Mouse (Mus musculus) fibroblast of lung, adult 2 months (primary cell): ENCODE measurements at regions not wholly inside any gene's neighbourhood (a gene's known extent, or its start where the extent isn't known, plus 50 kb on each side); places are given as distances from the start of the nearest gene placed in this dataset.

Source experiments
- DNase-seq: peaks from one replicate; pipeline ENCODE4 v3.0.0-alpha.2; 2011; ENCODE audit warnings: low read depth

GRCm38 (mm10) chr14:46706462-46706861 lies 53.9 kb upstream of the Cdkn3 start:
- no peak for DNase-seq

GRCm38 (mm10) chr14:46704316-46704751 lies 56.0 kb upstream of the Cdkn3 start:
- no peak for DNase-seq

DNA sequence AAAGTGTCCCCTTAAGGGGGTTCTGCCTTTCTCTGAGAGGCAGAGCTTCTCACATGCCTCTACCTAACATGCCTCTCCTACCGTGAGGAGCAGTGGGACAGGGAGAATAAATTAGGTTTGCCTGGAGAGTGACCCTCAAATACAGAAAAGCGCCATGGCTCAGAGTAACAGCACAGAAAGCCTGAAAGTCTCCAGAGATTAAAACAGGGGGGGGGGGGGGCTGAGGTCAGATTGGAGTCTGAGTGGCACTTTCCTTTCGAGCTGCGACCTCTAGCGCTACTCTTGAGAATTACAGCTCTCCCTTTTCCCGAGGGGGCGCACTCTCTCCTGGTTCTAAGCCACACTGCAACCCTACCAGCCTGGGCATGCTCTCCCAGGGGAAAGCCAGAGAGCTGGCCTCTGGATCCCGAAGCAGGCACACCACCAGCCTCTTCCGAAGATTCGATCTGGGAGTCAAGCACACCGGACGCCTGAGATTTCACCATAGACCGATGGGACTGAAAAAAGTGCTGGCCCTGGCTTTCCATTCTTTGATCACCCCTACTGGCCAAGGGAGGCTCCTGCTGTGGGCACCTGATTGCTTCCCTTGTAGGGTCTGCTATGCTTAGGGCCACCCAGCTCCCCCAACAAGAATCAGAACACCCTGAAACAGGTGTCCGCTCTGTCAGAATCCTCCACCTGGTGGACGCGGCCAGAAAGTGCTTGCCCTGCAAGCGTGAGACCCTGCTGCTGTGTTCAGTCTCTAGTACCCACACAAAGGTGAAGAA lies 57.5 kb upstream of the Cdkn3 start:
- no peak for DNase-seq

DNA sequence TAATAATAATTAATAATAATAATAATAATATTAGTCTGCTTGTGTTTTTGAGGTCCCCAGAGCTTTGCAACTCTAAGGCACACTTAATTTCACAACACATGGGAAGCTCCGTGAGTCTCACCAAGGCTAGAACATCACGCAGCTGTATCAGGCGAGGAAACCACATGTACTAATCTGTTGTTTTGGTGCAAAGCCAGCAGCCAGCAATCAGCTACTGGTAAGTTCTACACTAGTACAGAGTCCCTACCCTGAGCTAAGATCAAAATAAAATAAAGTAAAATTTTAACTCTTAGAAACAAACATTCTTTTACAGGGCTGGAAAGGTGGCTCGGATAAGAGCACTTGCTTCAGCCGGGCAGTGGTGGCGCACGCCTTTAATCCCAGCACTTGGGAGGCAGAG lies 67.8 kb upstream of the Cdkn3 start:
- DNase-seq: no peak

GRCm38 (mm10) chr14:46692067-46692466 lies 68.3 kb upstream of the Cdkn3 start:
- no peak for DNase-seq

DNA sequence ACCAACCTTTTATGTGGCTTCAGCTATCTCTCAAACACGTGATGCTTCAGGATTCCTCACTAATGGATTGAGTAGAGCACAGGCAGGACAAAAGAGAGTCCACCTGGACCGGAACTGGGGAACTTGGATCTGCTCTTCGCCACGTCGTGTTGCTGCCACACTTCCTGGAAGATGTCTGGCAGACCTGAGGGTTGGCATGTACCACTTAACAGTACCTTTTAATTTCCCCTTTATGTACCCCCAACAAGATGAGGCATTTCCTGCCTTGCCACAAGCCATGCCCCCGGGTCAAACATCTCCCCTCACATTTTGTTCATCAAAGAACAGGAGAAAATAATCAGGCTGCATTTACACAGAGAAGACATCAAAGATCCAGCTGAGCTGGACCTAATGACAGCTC lies 77.6 kb upstream of the Cdkn3 start:
- DNase-seq: no peak

- no peak for DNase-seq
These were observed 81.4 kb upstream of the Cdkn3 start for GRCm38 (mm10) chr14:46678935-46679334.

DNA sequence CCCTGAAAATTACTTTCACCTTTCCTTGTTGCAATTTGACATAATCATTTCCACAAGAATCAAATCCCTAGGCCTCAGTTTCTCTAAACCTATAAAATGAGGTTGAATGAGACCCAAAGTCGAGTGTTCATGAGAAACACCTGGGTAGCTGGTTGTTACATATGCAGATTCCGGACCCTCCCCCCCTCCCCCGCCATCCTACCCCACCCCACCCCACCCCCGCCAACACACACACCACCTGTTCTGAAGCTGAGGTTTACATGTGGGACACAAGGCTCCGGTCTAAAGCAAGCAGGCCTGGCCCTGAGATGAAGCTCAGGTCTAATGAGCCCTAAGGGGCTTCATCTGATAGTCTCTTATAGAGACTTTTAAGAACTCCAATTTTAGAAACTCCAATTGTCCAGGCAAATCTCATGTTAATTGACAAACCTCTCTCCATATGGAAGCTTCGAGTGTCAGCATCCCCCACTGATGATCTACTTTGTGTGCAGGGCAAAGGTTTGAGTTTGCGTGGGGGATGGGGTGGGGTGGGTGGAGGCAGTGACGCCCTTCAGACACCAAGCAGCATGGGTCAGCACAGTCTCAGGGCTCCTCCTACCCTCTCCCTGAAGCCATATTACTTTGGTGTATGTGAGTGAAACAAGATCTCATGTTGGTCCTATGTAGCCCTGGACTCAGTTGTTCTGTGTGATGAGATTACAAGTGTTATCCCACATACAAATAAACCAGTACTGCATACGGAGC lies 88.7 kb upstream of the Cdkn3 start:
- DNase-seq: no peak

- no peak for DNase-seq
These were observed 89.3 kb upstream of the Cdkn3 start for GRCm38 (mm10) chr14:46671062-46671461.

DNA sequence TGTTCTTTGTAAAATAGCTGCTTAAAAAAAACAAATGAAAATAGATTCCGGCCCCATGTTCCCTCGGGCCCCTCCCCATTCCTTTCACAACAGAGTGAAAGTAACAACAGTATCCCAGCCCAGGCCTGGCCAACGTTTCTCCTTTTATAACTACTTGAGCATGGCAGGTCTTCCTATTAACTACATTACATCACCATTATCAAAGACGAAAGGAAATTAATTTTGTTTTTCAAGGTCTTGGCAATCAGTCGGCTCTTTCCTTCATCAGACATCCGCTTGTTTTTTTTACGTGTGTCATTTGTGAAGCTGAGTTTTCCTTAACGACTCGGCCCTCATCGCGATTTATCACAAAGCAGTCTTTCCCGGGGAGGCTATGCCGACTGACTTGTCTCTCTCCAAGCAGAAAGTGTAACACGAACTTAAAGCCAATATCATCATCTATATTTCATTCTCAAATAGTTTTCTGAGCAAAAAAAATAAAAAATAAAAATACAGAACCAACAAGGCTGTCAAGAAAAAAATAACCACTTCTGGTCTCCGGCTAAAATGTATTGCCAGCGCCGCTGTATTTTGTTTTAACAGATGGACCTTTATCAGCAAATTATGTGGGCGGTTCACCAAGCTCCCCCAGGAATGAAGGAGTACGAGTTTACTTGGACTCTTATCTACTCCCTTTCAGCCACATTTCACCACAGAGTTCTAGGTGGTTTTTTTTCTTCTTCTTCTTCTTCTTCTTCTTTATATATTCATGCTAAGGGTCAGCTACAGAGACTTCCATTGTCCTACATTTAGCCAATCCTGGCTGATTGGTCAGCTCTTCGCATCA lies 89.9 kb upstream of the Cdkn3 start:
- no peak for DNase-seq

DNA sequence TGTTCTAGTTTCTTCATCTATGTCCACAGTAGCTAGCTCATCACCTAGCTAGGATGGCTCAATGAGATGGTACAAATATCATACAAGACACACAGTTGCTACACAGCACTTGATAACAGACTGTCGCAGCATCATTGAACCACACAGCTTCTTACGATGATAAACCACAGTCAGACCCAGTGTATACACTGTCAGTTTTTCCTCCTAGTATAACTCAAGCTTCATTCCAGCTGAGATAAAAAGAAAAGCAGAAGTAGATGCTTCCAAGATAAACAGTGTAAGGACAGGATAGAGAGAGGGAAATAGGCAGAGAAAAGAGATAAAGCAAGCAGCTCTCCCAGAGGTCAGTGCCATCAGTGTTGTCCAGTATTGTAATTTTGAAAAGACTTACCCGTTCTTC lies 92.1 kb upstream of the Cdkn3 start:
- DNase-seq: no peak

DNA sequence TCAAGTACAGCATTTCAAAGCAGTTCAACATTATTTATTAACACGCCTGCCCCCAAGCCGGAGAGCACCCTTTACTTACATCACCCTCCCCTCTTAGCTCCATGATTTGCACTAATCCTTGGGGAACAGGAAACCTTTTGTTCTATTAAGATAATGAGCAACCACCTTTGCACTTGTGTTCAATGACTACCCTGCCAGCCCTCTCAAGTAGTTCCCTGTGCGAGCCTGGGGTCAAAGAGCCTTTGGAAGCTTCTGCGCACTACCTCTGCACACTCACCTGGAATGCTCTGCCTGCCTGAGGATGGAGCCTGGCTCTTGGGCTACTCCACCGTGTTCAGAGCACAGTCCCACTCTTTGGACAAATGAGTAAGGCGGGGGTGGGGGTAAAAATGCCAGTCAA lies 96.0 kb upstream of the Cdkn3 start:
- no peak for DNase-seq

GRCm38 (mm10) chr14:46663529-46663928 lies 96.8 kb upstream of the Cdkn3 start:
- DNase-seq: no peak

GRCm38 (mm10) chr14:46661792-46662545 lies 98.4 kb upstream of the Cdkn3 start:
- DNase-seq: no peak

DNA sequence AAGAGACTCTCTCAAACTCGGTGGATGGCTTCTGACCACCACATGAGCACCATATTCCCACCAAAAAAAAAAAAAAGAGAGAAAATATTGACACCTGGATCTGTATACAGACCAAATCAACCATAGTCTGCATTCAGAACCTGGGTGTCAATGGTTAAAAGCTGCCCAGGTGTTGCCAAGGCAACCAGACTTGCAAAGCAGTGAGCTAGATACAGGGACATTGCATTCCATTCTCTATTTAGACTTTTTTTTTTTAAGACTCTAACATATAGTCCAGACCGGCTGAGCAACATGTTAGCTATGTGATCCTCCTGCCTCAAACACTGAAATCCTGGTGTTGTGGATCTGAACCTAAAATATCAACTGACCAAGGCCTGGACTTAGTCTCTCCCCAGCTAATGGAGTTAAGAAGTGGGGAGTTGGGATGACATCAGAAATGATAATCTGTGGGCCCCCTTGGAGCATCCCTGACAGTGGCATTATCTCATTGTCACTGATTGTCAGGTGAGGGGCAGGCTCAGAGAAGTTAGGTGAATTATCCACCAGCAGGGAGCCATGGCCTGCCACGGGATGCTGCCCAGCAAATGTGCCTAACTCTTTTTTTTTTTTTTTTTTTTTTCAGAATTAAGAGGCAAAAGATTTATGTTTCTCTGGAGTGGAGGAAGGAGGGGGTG lies 99.1 kb upstream of the Cdkn3 start:
- no peak for DNase-seq

GRCm38 (mm10) chr14:46659365-46659764 lies 101.0 kb upstream of the Cdkn3 start:
- no peak for DNase-seq

DNA sequence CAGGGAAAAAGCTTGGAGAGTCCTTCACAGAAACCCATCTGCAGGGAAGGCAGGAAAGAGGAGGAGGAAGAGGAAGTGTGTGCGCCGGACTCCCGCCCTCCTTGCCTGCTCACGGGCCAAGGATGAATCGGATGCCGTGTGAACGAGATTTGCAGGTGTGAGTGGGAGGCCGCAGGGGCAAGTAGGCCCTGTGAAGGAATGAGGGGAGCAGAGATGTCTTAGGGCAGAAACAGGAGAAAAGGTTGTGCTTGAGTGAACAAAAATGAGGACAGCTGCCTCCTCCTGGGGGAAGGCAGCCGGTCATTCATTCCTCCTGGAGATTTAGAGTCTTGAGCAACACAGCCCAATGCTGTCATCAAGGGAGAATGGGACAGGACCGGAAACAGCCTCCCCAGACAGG lies 104.1 kb upstream of the Cdkn3 start:
- no peak for DNase-seq

GRCm38 (mm10) chr14:46647319-46647974 lies 112.9 kb upstream of the Cdkn3 start:
- DNase-seq: no peak

- DNase-seq: no peak
These were observed 113.5 kb upstream of the Cdkn3 start for GRCm38 (mm10) chr14:46646673-46647318.

DNA sequence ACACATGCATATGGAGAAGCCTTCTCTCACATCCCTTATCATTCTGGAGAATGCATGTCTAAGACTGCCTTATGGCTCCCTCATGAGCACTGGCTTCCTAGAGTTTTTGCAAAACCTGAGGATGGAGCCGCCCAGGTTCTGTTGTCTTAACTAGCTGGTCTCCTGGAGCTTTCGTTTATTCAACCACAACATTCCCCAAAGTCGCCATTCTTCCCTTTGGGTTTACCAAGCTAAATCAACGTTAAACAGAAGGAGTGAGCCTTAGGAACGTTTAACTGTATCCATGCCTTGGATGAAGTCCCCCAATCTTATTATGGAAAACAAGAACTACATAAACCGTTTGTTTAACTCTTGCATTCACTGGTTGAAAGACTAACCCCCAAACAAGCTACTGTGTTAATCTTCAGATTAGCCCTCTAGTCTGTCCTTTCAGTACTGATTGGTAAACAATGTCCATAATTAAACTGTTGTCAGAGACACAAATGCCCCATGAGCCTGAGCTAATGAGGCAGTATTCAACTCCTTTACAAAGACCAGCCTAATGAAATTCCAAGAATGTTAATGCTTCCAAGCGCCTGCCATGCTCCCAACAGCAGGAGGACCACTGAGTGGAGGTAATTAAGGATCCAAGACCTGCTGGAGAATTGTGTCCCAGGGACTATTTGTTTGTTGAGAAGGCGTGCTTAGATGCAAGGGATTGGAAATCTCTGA lies 121.1 kb upstream of the Cdkn3 start:
- no peak for DNase-seq
